Comparison of ENCODE assay signal across 11 mouse cellular contexts in genomic region chr6:33763970-33764369, GRCm38 (mm10).
DNase-seq lines count a peak whose midpoint lies in the region; ATAC-seq and TF ChIP-seq lines count a peak whose summit lies in the region.
"Had no signal": no experiment of that assay in that cellular context is flagged by ENCODE, and none has a peak within 500 bp of the region (broad histone marks: within the 10 kb centered on the region; RNA-seq: fewer than 3 reads in every experiment).

No protein-coding gene starts in this region.

- WGBS in forebrain, postnatal 0 days: 36% methylated on average over 3 of the region's 3 CpGs
- WGBS in forebrain, embryonic 11.5 days: 66% methylated on average over 3 of the region's 3 CpGs

- H3K27me3 ChIP-seq in forebrain, postnatal 0 days (ENCODE audit: insufficient read depth, low read length): no peaks in the 10 kb centered on the region
- H3K27me3 ChIP-seq in forebrain, embryonic 11.5 days (ENCODE audit: control insufficient read depth, insufficient read depth, low read length): no peaks in the 10 kb centered on the region
- H3K27me3 ChIP-seq: forebrain, embryonic 12.5 days had no signal

- H3K36me3 ChIP-seq in forebrain, postnatal 0 days (ENCODE audit: insufficient read depth): no peaks in the 10 kb centered on the region
- H3K36me3 ChIP-seq in forebrain, embryonic 11.5 days (ENCODE audit: control insufficient read depth, insufficient read depth, low read length): no peaks in the 10 kb centered on the region
- H3K36me3 ChIP-seq: forebrain, embryonic 12.5 days had no signal

- DNase-seq in forebrain, postnatal 0 days: no peak
- no peak for DNase-seq in forebrain, embryonic 11.5 days (ENCODE audit: low spot score)
- DNase-seq in kidney, postnatal 10 days: peak; percentile 57
- DNase-seq in kidney, adult 18-20 months: no peak
- DNase-seq in right cerebral cortex, postnatal 10 days (ENCODE audit: low spot score in 2 of 2): peak; percentile 37
- DNase-seq in right cerebral cortex, postnatal 4 days: no peak
- DNase-seq in thymus, postnatal 14 days: peak; percentile 22
- no peak for DNase-seq in embryo, embryonic 11 days
- DNase-seq: adrenal gland, postnatal 10 days; kidney, adult 8-10 months had no signal

- H3K9me3 ChIP-seq in forebrain, postnatal 0 days (ENCODE audit: low read length): no peaks in the 10 kb centered on the region
- no peaks in the 10 kb centered on the region for H3K9me3 ChIP-seq in forebrain, embryonic 11.5 days (ENCODE audit: control insufficient read depth, low read length)
- H3K9me3 ChIP-seq: forebrain, embryonic 12.5 days had no signal

- H3K4me2 ChIP-seq in forebrain, postnatal 0 days (ENCODE audit: low read depth): no peak overlapping the region
- no peak overlapping the region for H3K4me2 ChIP-seq in forebrain, embryonic 11.5 days (ENCODE audit: low read depth, low read length, severe bottlenecking)
- H3K4me2 ChIP-seq: forebrain, embryonic 12.5 days had no signal

- no peak overlapping the region for H3K9ac ChIP-seq in forebrain, postnatal 0 days
- no peak overlapping the region for H3K9ac ChIP-seq in forebrain, embryonic 11.5 days (ENCODE audit: low read length)
- H3K9ac ChIP-seq: forebrain, embryonic 12.5 days had no signal

- TF ChIP-seq CTCF in forebrain, postnatal 0 days (IDR thresholded peaks at IDR 0.05; ENCODE audit: low read depth): no peak

- no peaks in the 10 kb centered on the region for H3K4me1 ChIP-seq in forebrain, postnatal 0 days (ENCODE audit: insufficient read depth)
- H3K4me1 ChIP-seq in forebrain, embryonic 11.5 days (replicated peaks; ENCODE audit: control insufficient read depth, insufficient read depth, low read length): no peaks in the 10 kb centered on the region
- H3K4me1 ChIP-seq: forebrain, embryonic 12.5 days had no signal

- no peak overlapping the region for H3K4me3 ChIP-seq in forebrain, postnatal 0 days (ENCODE audit: low read depth, low read length)
- no peak overlapping the region for H3K4me3 ChIP-seq in forebrain, embryonic 11.5 days (ENCODE audit: low read depth, low read length)
- H3K4me3 ChIP-seq: forebrain, embryonic 12.5 days had no signal

- H3K27ac ChIP-seq in forebrain, postnatal 0 days (ENCODE audit: low read depth, low read length): no peak overlapping the region
- H3K27ac ChIP-seq in forebrain, embryonic 11.5 days (ENCODE audit: low read depth, low read length): no peak overlapping the region
- H3K27ac ChIP-seq: forebrain, embryonic 12.5 days had no signal

- ATAC-seq in forebrain, postnatal 0 days: peak; percentile 71
- ATAC-seq in forebrain, embryonic 11.5 days (replicated peaks; ENCODE audit: low FRiP score): no peak

Comparison
In these comparisons a context has a peak if more than half of its experiments do, and no peak if none do; other contexts are left out.
1. DNase-seq: peak in kidney, postnatal 10 days (single experiment), right cerebral cortex, postnatal 10 days (2 of 2) and thymus, postnatal 14 days (single experiment); none in forebrain, postnatal 0 days (single experiment), forebrain, embryonic 11.5 days (single experiment), kidney, adult 18-20 months (single experiment), right cerebral cortex, postnatal 4 days (single experiment) and embryo, embryonic 11 days (single experiment).